14 mouse cellular contexts compared by ENCODE assay signal in the genomic region with DNA sequence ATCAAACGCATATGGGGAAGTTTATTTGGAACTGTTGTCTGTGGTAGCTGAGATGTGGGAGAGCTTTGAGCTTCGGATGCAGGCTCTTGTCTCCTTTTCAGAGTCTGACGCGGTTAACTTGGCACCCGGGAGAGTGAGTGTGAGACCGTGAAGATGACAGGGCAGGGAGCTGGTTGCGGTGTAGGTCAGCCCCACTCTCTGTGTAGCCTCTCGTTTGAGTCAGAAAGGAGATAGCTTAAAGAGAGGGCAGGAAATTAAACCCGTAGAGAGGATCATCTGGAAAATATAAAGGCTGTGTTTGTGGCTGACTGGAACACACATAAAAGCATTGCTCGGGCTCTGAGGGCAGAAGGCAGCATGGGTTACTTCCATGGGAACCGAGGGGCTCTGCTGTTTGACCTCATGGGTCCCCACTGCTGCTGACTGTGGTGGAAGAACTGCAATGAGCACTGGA. TPM values are rescaled to one million over a fixed set of nuclear protein-coding genes. Genes with fewer than 3 reads are reported as not detected.
A peak's percentile ranks its signal among the peaks of the same experiment; 100 is the strongest.
DNase-seq lines count a peak whose midpoint lies in the region; ATAC-seq and TF ChIP-seq lines count a peak whose summit lies in the region.
"Had no signal": no experiment of that assay in that cellular context is flagged by ENCODE, and none has a peak within 500 bp of the region (broad histone marks: within the 10 kb centered on the region; RNA-seq: fewer than 3 reads in every experiment).

No protein-coding gene starts in this region.

- no peaks in the 10 kb centered on the region for H3K9me3 ChIP-seq in lung, postnatal 0 days (ENCODE audit: low read length)
- no peaks in the 10 kb centered on the region for H3K9me3 ChIP-seq in embryonic facial prominence, embryonic 12.5 days
- no peaks in the 10 kb centered on the region for H3K9me3 ChIP-seq in limb, embryonic 15.5 days
- no peaks in the 10 kb centered on the region for H3K9me3 ChIP-seq in intestine, postnatal 0 days (ENCODE audit: control insufficient read depth)
- H3K9me3 ChIP-seq in forebrain, embryonic 14.5 days (replicated peaks; ENCODE audit: control insufficient read depth, low read length): no peaks in the 10 kb centered on the region
- H3K9me3 ChIP-seq: hindbrain, embryonic 13.5 days had no signal

- no peak for TF ChIP-seq CTCF in lung, postnatal 0 days (IDR thresholded peaks at IDR 0.05)
- no peak for TF ChIP-seq CTCF in intestine, postnatal 0 days (IDR thresholded peaks at IDR 0.05; ENCODE audit: low read depth)

- TF ChIP-seq EP300 in lung, postnatal 0 days (IDR thresholded peaks at IDR 0.05): no peak

- no peak overlapping the region for H3K4me2 ChIP-seq in lung, postnatal 0 days (replicated peaks; ENCODE audit: low read depth, low read length)
- no peak overlapping the region for H3K4me2 ChIP-seq in embryonic facial prominence, embryonic 12.5 days (replicated peaks)
- no peak overlapping the region for H3K4me2 ChIP-seq in limb, embryonic 15.5 days
- H3K4me2 ChIP-seq in intestine, postnatal 0 days (replicated peaks; ENCODE audit: low read depth): no peak overlapping the region
- no peak overlapping the region for H3K4me2 ChIP-seq in forebrain, embryonic 14.5 days (ENCODE audit: low read length)
- H3K4me2 ChIP-seq: hindbrain, embryonic 13.5 days; midbrain, embryonic 11.5 days had no signal

- no peak overlapping the region for H3K9ac ChIP-seq in lung, postnatal 0 days (replicated peaks; ENCODE audit: low read depth)
- H3K9ac ChIP-seq in embryonic facial prominence, embryonic 12.5 days: no peak overlapping the region
- H3K9ac ChIP-seq in limb, embryonic 15.5 days: no peak overlapping the region
- no peak overlapping the region for H3K9ac ChIP-seq in intestine, postnatal 0 days (ENCODE audit: low read depth, low read length)
- H3K9ac ChIP-seq in forebrain, embryonic 14.5 days (ENCODE audit: low read length): no peak overlapping the region
- H3K9ac ChIP-seq: hindbrain, embryonic 13.5 days had no signal

- no peaks in the 10 kb centered on the region for H3K27me3 ChIP-seq in lung, postnatal 0 days (replicated peaks; ENCODE audit: insufficient read depth, low read length)
- H3K27me3 ChIP-seq in embryonic facial prominence, embryonic 12.5 days: no peaks in the 10 kb centered on the region
- H3K27me3 ChIP-seq in limb, embryonic 15.5 days: no peaks in the 10 kb centered on the region
- H3K27me3 ChIP-seq in intestine, postnatal 0 days (replicated peaks; ENCODE audit: control insufficient read depth, insufficient read depth, low read length): no peaks in the 10 kb centered on the region
- H3K27me3 ChIP-seq in forebrain, embryonic 14.5 days (replicated peaks; ENCODE audit: control insufficient read depth, insufficient read depth, low read length): no peaks in the 10 kb centered on the region
- H3K27me3 ChIP-seq: hindbrain, embryonic 13.5 days had no signal

- no peak overlapping the region for H3K4me3 ChIP-seq in lung, postnatal 0 days (ENCODE audit: low read depth, low read length)
- H3K4me3 ChIP-seq in embryonic facial prominence, embryonic 12.5 days: no peak overlapping the region
- H3K4me3 ChIP-seq in limb, embryonic 15.5 days: no peak overlapping the region
- no peak overlapping the region for H3K4me3 ChIP-seq in intestine, postnatal 0 days (ENCODE audit: low read depth, low read length)
- H3K4me3 ChIP-seq in forebrain, embryonic 14.5 days (ENCODE audit: low read depth, low read length): no peak overlapping the region
- H3K4me3 ChIP-seq: hindbrain, embryonic 13.5 days had no signal

- H3K4me1 ChIP-seq in lung, postnatal 0 days (ENCODE audit: insufficient read depth, low read depth, low read length): no peaks in the 10 kb centered on the region
- peaks cover 18% of the 10 kb centered on the region for H3K4me1 ChIP-seq in embryonic facial prominence, embryonic 12.5 days
- H3K4me1 ChIP-seq in limb, embryonic 15.5 days: peaks cover 3% of the 10 kb centered on the region; the same call in 1 of the 2 replicates
- no peaks in the 10 kb centered on the region for H3K4me1 ChIP-seq in intestine, postnatal 0 days (replicated peaks; ENCODE audit: control insufficient read depth, insufficient read depth, low read length)
- no peaks in the 10 kb centered on the region for H3K4me1 ChIP-seq in forebrain, embryonic 14.5 days (ENCODE audit: control insufficient read depth, insufficient read depth, low read length)
- H3K4me1 ChIP-seq: hindbrain, embryonic 13.5 days had no signal

- H3K27ac ChIP-seq in lung, postnatal 0 days (ENCODE audit: low read length): no peak overlapping the region
- H3K27ac ChIP-seq in embryonic facial prominence, embryonic 12.5 days: peak overlapping the region; percentile 69
- H3K27ac ChIP-seq in limb, embryonic 15.5 days: peak overlapping the region; percentile 28; the same call in 1 of the 2 replicates
- H3K27ac ChIP-seq in intestine, postnatal 0 days (ENCODE audit: low read depth, low read length): no peak overlapping the region
- no peak overlapping the region for H3K27ac ChIP-seq in forebrain, embryonic 14.5 days (ENCODE audit: low read depth, low read length)
- H3K27ac ChIP-seq: hindbrain, embryonic 13.5 days had no signal

- 45% methylated on average over 11 of the region's 11 CpGs for WGBS in lung, postnatal 0 days
- WGBS in embryonic facial prominence, embryonic 12.5 days: 27% methylated on average over 11 of the region's 11 CpGs
- WGBS in limb, embryonic 15.5 days: 29% methylated on average over 11 of the region's 11 CpGs
- 60% methylated on average over 11 of the region's 11 CpGs for WGBS in intestine, postnatal 0 days
- WGBS in forebrain, embryonic 14.5 days: 68% methylated on average over 11 of the region's 11 CpGs

- ATAC-seq in frontal cortex, adult (ENCODE audit: low TSS enrichment): peak; percentile 62
- peak; percentile 65 for ATAC-seq in lung, postnatal 0 days
- ATAC-seq in embryonic facial prominence, embryonic 12.5 days (ENCODE audit: insufficient number of reproducible peaks, insufficient read depth, low FRiP score, low TSS enrichment): 0 out of 2 replicates have a peak, but pooled peaks have one; percentile 72
- ATAC-seq in limb, embryonic 15.5 days (ENCODE audit: insufficient number of reproducible peaks, low FRiP score, low TSS enrichment, low read depth): 0 out of 2 replicates have a peak, but pooled peaks have one; percentile 44
- ATAC-seq in intestine, postnatal 0 days: no peak
- no peak for ATAC-seq in forebrain, embryonic 14.5 days

- 0 out of 2 replicates have a peak, but pooled peaks cover 2% of the 10 kb centered on the region for H3K36me3 ChIP-seq in lung, postnatal 0 days (ENCODE audit: insufficient read depth, low read length)
- H3K36me3 ChIP-seq in embryonic facial prominence, embryonic 12.5 days: peaks cover 8% of the 10 kb centered on the region; the same call in 1 of the 2 replicates
- H3K36me3 ChIP-seq in limb, embryonic 15.5 days: peaks cover 35% of the 10 kb centered on the region
- H3K36me3 ChIP-seq in intestine, postnatal 0 days (ENCODE audit: control insufficient read depth, insufficient read depth): peaks cover 14% of the 10 kb centered on the region
- peaks cover 24% of the 10 kb centered on the region for H3K36me3 ChIP-seq in forebrain, embryonic 14.5 days (ENCODE audit: control insufficient read depth, insufficient read depth, low read length)

- DNase-seq in frontal cortex, postnatal 25 days (ENCODE audit: low spot score in 2 of 2): no peak
- DNase-seq in lung, postnatal 0 days (ENCODE audit: low spot score): peak; percentile 25
- no peak for DNase-seq in lung, postnatal 36 days
- DNase-seq in forebrain, embryonic 14.5 days (ENCODE audit: low spot score): no peak
- DNase-seq: liver; thymus, postnatal 14 days had no signal

RNA-seq across cellular contexts. Expression of a gene that starts 22.5 kb away (rescaled TPM):
- polyA plus RNA-seq in lung, postnatal 0 days (2015; fragmentation: Nextera tagmentation; extraction: Ambion mirVana): 7.7 and 9.9 TPM in 2 replicates
- polyA plus RNA-seq in embryonic facial prominence, embryonic 12.5 days (2016; fragmentation: Nextera tagmentation; extraction: Ambion mirVana): 23.7 and 25.1 TPM in 2 replicates
- polyA plus RNA-seq in limb, embryonic 15.5 days (2015; fragmentation: Nextera tagmentation; extraction: Ambion mirVana): 16.4 and 18.4 TPM in 2 replicates
- polyA plus RNA-seq in intestine, postnatal 0 days (2015; fragmentation: Nextera tagmentation; extraction: Ambion mirVana): 6.7 and 7.0 TPM in 2 replicates
- 22.9 and 24.4 TPM in 2 replicates for polyA plus RNA-seq in forebrain, embryonic 14.5 days (2014; fragmentation: Nextera tagmentation; extraction: Ambion mirVana)

RNA-seq across cellular contexts. Expression of a gene that starts 39.0 kb away (rescaled TPM):
- polyA plus RNA-seq in lung, postnatal 0 days (2015; fragmentation: Nextera tagmentation; extraction: Ambion mirVana): 0.45 and 0.77 TPM in 2 replicates
- polyA plus RNA-seq in embryonic facial prominence, embryonic 12.5 days (2016; fragmentation: Nextera tagmentation; extraction: Ambion mirVana): 0.34 and 0.38 TPM in 2 replicates
- polyA plus RNA-seq in limb, embryonic 15.5 days (2015; fragmentation: Nextera tagmentation; extraction: Ambion mirVana): 6.3 and 7.6 TPM in 2 replicates
- polyA plus RNA-seq in intestine, postnatal 0 days (2015; fragmentation: Nextera tagmentation; extraction: Ambion mirVana): 1.4 and 1.6 TPM in 2 replicates
- polyA plus RNA-seq in forebrain, embryonic 14.5 days (2014; fragmentation: Nextera tagmentation; extraction: Ambion mirVana): not detected in 2 replicates
- polyA plus RNA-seq: kidney, embryonic 14.5 days; midbrain, embryonic 11.5 days; neural tube, embryonic 11.5 days had no signal

Comparison
In these comparisons a context has a peak if more than half of its experiments do, and no peak if none do; other contexts are left out.
1. ATAC-seq: peak in frontal cortex, adult (single experiment), lung, postnatal 0 days (single experiment), embryonic facial prominence, embryonic 12.5 days (single experiment) and limb, embryonic 15.5 days (single experiment); none in intestine, postnatal 0 days (single experiment) and forebrain, embryonic 14.5 days (single experiment).
2. H3K27ac ChIP-seq: peak in embryonic facial prominence, embryonic 12.5 days (single experiment) and limb, embryonic 15.5 days (single experiment); none in lung, postnatal 0 days (single experiment), intestine, postnatal 0 days (single experiment) and forebrain, embryonic 14.5 days (single experiment).